Mouse (Mus musculus) liver, embryonic 14.5 days (tissue): ENCODE data around the gene Zfp429.

ENCODE experiments used
- CTCF ChIP-seq: IDR thresholded peaks from 2 replicates; pipeline ENCODE4 v1.5.1; 2016; ENCODE audit warnings: antibody characterized with exemption, low read depth, control low read depth
- EP300 ChIP-seq: IDR thresholded peaks from 2 replicates; pipeline ENCODE4 v1.6.1; 2016; ENCODE audit warnings: antibody characterized with exemption, low read depth

- TF ChIP-seq CTCF = no peak
- TF ChIP-seq EP300 = no peak
Observed at GRCm38 (mm10) chr13:67421207-67421857, 21.7 kb upstream of the Zfp429 start, which contains the start of gene Zfp459.
